Mouse (Mus musculus): ENCODE data around the gene Ifitm6.

- TF ChIP-seq CTCF (IDR thresholded peaks at IDR 0.05; ENCODE audit: low read depth, low read length), result no peak
- no peak for TF ChIP-seq POLR2A (IDR thresholded peaks at IDR 0.05; ENCODE audit: borderline replicate concordance, low read depth, low read length)
Observed at GRCm38 (mm10) chr7:141006446-141006845, 11.3 kb downstream of the Ifitm6 start.

Measured in bone marrow macrophage, adult 2 months (primary cell).